Mouse (Mus musculus): ENCODE data around the gene Mbip.

- no peak for TF ChIP-seq CTCF (conservative IDR thresholded peaks at IDR 0.05; ENCODE audit: insufficient read depth, insufficient read length, low read depth, low read length)
- no peak for TF ChIP-seq POLR2A (IDR thresholded peaks at IDR 0.05; ENCODE audit: low read depth, low read length)
Observed at GRCm38 (mm10) chr12:56387647-56388205, 42.0 kb upstream of the Mbip start.

Measured in kidney, adult 2 months (tissue).